Mouse (Mus musculus) cerebellum, adult 18-20 months (tissue): ENCODE measurements around the gene Auts2.

Experiments
- DNase-seq, 2 experiments: peaks; one replicate each; pipeline ENCODE4 v3.0.0; 2021

Auts2 gene

DNA sequence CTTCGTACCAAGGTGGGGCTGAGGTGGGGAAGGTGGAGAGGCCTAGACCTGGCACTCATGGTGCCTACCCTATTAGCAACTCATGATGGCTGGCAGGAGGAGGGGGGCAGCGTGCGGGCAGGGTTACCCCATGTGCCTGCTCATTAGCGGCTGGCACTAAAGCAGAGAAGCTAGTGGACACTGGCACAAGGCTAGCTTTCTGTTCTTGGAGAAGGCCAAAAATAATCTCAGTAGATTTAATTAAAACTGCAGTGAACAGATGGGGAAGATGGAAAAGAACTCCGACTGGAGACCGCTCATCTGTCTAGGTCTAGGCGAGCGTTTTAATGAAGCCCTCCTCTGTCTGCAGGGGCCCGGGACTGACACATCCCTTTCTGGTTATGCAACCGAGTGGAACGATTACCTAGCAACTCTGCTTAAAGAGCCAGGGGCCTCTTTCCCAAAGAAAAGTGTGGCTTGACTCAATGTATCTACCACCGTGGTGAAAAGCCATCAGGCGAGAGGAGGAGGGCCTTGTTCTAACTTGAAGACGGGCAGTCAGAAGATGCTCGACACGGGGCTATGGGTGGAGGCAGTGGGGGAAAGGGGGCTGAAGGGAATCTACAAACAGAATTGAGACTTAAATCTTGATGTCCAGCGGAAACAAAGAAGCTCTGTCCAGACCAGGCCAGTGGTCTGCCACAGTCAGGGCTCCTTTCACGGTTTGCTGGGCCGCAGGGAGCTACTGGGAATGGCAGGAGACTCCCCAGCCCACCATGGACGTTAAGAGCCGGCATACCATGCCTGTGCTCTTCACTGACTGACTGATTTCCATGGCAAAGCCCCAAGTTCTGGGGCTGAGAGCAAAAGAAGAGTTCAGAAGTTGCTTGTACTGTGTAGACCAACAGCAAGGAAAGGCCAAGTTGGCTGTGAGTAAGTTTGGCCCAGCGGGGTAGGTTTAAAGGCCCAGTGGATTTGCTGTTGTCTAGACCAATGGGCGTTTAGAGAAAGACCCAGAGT is 899.7 kb downstream of the Auts2 start:
- peak; percentile 31 to 40 for DNase-seq

DNA sequence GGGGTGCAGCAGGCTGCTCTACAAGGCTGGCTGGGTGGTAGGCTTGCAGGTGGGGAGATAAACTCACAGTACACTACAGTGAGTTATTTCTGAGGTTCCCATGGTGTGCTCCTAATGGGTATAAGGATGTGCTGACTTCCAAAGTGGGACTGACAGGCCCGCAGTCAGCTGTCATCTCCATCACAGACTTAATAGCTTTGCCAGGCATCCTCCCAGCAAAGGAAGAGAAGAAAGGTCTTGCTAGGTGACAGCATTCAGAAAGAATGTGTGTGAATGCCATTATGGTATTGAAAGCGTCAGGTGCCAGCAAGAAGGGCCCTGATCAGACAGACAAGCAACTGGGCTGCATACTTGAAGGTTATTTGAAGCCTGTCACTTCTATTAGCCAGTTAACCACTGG is 900.4 kb downstream of the Auts2 start:
- DNase-seq: no peak

DNA sequence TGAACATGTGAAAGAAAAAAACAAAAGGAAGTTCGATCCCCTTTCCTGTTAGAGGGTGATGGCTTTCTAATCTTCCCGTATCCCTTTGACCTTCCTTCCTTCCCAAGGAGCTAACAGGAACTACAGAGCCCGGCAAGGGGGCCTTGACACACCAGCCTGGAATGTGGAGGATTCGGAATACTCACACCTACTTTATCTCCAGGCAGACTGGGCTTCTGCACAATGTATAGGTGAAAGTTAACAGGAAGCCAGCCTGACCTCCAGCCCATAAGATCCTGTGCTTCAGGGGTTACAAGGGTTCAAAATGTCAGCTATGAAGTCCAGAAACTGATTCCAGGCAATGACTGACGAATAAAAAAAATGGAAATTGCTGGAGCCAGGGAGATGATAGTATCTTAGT is 906.7 kb downstream of the Auts2 start:
- DNase-seq: no peak

DNA sequence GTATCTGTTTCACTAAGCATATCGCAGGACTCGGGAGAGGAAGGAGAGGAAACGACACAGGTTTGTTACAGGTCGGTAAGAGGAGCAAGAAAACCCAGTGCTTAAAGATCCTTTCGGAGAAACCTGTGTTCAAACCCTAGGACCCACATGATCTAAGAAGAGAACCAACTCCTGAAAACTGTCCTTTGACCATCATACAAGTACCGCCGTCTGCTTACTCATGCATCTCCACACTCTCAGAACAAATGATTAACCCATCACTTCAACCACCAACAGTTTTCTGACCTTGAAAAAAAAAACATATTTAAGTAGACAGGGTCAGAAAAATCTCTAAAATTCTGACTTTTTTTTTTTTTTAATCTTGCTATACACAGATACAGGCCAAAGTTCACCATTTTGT is 908.4 kb downstream of the Auts2 start:
- no peak for DNase-seq

DNA sequence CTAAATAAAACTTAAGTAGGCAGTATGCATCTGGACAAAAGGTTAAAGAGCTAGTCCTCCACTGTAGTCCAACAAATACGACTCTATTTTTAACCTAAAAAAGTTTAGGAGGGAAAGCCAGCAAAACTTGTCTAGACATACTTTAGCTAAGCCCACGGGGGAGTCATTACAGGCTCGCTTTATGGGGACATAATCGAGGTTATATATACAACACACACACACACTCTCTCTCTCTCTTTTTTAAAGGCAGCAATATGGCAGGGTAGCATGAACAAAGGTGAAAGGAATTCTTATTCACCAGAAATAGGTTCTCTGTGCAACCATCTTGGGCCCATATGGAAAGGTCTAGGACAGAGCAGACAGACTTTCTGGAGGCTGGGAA is 911.2 kb downstream of the Auts2 start:
- DNase-seq: no peak

DNA sequence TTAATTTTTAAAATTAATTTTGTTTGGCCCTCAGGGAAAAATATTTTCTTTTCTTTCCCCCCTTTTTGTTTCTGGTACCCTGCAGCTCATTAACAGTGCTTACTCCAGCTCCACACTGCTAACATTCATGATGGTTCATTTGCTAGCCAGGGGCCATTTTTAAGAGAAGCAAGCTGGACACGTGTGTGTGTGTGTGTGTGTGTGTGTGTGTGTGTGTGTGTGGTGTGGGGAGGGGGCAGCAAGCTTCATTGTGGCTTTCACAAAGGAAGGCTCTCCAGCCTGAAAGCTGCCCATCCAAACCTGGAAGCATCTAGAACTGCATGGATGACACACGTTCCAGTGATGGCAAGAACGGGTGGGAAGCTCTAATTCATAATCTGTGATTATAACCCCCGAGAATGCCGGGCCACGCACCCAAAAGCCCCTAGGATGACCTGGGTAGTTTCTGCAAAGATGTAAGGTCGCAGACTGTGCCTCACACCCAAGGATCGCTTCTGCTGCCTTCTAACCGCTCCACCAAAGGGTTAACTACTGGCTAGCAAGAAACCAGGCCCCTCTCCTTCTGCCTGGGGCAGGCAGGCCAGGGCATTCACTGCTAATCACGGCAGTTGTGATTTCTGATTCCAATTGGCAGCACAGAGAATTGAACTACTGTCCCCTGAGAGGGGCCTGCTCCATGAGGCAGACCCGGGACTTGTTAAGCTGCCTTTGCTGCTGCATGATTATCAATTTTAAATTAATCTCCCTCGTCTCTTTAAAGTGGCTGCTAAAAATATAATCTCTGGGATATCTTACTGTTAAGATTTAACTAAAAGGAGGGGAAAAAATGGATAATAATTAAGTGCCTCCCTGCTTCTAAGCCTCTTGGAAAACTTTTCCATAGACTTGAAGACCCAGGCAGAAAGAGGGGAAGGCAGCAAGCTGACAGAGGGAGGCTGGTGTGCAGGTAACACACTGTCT is 911.8 kb downstream of the Auts2 start:
- DNase-seq: no peak

DNA sequence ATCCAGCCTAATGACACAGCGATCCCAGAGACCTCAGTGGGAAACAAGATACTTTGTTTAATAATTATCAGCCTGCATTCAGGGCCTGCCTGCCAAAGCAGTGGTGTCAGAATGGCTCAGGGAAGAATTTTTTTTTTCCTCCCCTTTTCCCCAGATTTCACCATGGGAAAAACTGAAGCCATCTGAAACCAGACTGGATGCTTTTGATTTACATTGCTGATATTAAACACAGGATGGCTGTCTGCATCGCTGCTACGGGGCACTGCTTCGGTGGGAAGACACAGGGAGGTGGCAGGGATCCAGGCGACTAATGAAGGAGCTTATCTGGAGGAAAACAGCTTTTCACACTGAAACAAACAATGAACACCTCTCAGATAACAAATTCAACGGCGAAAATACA is 912.6 kb downstream of the Auts2 start:
- no peak for DNase-seq

DNA sequence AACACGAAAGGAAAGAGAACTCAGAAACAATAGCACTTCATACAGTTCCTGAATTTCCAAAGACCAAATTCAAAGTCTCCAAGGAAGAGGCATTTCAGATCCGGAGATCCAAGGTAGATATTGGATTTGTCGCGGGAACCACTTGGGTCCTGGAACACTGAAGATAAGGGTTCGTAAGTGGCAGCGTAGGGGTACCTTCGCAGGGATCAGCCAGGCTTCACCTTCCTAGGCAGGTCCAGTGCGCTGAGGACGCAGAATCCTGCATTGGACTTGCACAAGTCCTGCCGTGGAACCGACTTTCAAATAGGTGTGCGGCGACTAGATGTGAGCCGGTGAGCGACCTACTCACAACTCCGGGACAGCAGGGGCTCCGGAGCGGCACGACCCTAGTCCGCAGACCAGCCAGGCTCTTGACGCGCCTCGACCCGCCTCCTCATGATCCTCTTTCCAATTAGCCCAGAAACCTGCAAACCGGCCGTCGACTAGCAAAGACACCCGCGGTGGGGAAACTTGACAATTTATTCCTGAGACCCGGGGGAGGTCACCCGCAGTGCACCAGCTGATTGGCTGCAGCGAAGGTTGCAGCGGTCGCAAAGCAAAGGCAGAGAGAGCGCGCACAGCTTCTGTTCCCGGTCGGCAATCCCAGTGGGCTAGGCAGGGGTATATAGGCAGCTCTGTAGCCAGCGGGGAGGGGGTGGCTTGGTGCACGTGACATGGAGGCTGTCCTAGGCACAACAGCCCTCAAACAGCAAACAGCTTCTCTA is 926.8 kb downstream of the Auts2 start:
- DNase-seq: no peak

DNA sequence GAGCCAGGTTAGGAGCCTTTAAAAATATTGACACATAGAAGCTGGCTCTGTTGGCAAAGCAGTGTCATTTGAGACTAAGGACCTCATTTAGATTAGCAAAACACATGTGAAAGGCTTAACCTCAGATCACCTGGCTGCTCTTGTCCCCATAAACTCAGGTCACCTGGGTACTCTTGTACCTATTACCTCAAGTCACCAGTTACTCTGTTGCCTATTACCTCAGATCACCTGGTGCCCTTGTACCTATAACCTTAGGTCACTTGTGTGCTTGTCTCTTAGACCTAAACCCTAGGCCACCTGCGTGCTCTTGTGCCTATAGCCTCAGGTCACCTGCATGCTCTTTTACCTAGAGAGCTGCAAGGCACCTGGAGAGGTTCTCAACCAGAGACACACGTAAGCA is 928.9 kb downstream of the Auts2 start:
- no peak for DNase-seq

DNA sequence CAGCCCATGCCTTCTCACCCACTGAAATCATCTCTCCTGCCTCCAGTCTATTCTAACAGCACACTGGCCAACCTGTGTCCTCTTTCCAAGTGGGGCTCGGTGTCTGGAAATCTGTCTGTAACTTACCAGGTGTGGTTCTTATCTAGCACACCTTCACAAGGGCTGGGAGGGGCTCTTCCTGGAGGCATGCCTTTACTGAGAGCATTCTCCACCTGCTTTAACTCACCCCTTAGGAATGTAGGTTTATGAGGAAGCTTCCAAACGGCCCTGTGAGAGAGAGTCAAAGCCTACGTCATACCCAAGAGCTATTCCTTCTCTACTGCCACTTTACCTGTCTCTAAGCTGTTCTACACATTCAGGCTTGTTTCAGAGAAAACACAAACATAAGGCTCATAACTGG is 929.8 kb downstream of the Auts2 start:
- no peak for DNase-seq

DNA sequence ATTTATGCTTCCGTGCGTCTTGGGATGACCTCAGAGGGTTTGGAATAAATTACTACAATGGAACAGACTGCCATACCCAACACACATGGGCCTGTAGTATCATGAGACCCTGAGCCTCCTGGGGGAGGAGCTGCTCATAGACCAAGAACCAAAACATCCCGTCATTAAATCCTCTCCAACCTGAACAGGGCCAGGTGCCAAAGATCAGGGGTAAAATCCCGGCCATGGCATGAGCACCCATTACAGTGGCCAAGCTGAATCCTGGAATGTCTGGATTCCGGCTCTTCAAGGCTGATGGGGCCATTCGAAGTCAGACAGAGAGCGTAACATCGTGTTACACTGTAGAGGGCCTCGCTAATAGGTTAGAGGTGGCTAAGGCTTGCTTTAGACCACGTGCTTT is 932.4 kb downstream of the Auts2 start:
- DNase-seq: no peak

DNA sequence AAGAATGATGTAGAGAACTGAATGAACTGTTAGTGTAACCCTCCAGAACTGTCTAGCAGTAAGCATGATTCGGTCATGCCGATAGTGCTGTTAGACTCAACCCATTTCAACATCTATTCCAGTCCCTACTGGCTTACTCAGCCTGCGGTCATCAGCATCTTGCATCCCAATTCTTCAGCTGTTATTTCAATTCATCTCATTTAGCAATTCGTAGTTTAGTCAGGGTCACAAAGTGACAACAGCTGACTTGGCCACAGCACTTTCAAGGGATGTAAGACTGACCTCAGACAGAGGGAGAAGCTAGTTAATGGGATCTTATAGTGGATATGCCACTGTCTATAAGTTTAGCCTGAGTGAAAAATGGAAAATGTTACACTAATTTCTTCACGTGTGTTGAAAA is 936.4 kb downstream of the Auts2 start:
- DNase-seq: no peak

DNA sequence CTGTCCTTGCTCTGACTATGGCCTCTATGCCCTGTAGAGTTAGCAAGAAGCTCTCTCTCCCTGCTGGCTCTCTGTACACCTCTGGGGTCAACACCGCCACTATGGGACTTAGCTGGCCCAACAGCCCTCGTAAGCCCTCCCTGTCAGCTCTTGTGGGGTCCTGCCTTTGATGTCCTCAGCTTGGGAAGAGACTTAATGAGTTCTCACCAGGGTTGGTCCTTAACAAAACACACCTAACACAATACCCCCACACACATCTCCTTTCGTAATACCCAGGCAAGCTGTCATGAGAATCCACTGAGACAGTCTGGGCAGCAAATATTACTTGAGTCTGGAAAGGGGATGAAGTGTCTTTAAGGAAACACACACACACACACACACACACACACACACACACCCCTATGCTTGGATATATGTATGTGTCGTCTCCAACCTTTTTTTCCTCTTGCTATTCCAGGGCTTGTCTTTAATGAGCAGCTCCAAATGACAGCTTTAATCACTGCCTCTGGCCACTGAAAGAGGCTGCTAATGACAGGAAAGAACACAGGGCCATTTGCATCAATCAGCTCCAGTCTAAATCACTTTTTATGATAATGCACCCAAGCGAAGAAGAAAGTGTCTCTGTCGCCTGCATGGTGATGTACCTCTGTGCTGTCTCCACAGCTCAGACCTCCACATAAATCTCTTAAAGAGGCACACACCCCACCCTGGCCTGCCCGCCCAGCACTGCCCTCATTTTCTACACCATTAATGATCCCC is 941.0 kb downstream of the Auts2 start:
- DNase-seq: no peak

DNA sequence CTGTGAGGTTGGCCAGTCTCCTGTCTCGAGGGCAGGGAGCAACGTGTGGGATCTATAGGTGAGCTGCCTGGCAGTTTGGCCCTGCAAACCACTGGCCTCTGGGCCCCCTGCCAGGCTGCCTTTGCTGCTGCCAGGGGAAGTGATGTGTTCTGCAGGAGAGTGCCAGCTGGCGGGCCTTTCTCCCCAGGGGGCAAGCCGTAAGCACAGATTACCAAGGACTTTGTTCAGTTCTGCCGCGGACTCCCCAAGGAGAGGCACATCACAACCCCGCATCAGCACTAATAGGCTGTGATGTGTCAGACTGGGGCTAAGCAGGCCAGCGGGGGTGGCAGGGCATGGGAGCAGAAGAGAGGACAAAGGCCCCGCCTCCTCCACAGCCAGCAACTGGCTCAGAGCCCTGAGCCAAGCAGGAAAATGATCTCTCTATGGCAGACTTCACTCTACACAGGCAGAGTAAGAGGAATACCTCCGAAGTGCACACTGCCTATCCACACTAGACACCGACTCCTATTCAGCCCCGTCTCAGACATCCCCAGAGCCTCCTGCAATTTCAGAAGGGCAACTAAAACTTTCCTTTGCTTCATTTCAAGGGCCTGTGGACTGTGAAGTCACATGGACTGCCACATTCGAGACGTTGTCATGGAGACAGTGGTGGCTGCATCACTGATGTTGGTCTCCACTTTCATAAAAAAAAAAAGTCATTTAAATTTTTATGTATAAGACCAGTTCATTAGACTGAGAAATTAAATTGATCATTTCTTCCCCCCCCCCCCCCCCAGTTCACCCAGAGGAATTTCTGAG is 942.6 kb downstream of the Auts2 start:
- DNase-seq: peak; percentile 65 to 67

DNA sequence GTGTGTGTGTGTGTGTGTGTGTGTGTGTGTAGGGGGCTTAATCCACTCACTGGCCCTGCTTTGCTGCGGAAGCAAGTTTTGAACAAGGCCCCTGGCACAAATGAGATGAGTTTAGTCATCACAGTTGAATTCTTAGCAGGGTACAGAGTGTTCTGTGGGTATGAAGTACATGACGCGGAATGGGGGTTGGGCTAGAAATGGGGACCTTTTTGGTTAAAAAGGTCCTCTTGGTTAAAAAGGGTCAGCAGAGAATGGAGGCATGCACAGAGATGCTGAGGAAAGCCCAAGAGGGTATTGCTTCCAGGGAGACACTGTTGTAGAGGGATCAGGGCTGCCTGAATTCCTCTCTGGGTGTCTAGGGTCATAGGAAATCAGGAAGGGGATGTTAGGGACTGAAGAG is 945.6 kb downstream of the Auts2 start:
- DNase-seq: no peak

DNA sequence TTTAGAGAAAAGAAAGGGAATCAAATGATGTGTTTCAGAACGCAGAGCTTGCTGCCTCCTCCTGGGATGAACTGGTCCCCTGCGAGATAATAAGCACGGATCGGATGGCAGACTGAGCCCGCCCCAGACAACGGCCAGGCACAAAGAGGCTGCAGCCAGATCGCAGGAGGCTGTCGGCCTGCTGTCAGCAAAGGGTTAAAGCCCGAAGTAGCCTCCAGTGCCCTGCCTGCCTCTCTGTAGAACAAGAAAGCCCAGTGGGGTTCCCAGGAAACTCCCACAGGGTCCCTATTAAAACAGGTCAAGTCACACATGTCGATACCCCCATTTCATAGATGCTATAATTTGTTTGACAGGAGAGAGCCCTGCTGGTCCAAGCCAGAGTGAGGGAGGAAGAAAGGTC is 946.6 kb downstream of the Auts2 start:
- no peak for DNase-seq

DNA sequence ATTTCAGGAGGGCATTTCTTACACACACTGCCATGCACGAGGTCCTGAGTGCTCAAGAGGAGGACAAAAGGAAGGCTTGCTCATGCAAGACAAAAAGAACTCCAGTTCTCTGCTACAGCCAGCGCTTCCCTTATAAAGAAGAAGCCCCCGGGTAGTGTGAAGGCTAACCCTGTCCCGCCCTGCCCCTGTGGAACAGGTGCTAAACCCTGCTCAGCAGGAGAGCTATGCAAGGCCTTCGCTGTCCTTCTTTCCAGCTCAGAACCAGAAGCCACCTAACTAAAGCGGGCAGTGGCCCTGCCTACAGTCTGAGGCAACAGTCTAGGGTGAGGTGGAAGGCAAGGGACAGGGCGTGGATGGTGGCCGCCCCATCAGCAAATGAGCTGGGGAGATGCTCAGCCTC is 947.4 kb downstream of the Auts2 start:
- no peak for DNase-seq

DNA sequence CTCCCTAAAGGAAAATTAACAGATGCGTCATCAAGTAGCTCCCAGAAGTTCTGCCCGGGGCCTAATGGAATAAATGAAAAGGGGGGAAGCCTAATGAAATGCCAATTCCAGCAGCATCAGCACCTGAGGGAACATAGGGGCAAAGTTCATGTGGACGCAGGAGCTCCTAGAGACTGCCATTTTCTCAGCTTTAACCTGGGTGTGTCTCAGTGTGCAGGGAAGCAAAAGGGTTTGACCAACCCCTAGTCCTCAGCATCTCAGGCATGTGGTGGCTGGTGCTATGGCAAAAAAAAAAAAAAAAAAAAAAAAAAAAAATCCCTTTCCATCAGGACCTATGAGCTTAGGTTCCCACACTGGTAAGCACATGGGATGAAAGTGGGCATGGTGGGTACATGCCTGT is 948.5 kb downstream of the Auts2 start:
- DNase-seq: no peak

DNA sequence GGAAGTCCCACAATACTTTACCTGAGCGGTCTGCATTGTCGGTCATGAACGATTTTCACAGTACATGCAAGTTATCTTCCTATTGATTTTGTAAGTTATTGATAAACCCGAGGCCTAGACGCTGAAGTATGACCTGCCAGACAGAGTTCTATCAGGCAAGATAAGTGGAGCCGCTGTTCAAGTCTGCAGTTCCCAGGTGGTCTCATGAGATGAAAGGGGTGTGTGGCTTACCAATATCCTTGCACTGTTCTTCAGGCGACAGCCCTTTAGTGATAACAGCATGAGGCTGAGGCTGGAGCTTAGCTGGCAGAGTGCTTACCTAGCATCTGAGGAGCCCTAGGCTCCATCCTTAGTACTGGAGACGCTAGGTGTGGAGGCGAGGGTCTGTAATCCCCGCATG is 949.9 kb downstream of the Auts2 start:
- DNase-seq: no peak

DNA sequence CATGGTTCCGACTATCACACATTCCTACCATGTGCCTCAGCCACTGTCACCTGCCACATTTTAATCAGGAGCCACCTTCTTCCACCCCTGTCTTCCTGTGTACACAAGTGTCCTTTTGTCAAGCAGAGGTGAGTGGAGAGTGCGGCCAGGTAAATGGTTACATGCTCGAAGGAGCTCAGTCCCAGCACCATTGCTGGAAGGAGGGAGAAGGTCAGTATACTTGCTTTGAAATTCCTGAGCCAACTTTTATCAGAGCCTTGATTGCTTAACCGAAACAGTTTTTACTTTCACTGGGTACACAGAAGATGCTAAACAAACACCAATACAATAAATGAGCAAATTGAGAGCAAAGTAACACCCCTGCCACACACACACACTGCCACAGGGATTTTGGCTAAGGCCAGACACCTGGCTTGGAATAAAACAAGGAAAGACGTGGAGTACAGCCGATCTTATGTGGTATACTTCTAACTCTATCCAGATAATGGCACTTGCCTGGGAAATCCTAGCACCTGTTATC is 953.1 kb downstream of the Auts2 start:
- no peak for DNase-seq

DNA sequence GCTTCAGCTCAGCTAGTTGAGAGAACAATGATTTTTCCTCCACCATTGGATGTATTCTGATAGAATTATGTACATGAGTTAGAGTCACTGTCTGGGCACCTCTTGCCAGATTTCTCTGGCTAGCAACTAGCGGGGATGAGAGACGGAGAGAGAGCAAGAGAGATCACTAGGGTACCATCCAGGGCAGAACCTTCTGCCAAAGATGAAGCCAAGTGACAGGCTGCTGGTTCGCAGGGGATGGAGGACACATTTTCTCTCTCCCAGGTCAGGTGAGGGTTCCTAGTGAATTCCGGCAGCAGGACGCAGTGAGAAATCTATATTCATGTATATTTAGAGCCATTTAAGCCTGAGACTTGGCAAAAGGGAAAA is 956.8 kb downstream of the Auts2 start:
- DNase-seq: no peak
